Mouse (Mus musculus) cerebellum, adult 2 months (tissue): Measurements from ENCODE around the gene Exoc3l. TPM values are rescaled to one million over a fixed set of nuclear protein-coding genes. Genes with fewer than 3 reads are reported as not detected.

ENCODE experiments used
- DNase-seq, 2 experiments: peaks; one replicate each; pipeline ENCODE4 v3.0.0; 2021
- H3K27ac ChIP-seq: fragments of 200-500 bp; 2 replicates; pipeline ENCODE4 v1.5.1; 2012; ENCODE audit warnings: low read length, control low read depth, inconsistent platforms; ENCODE audit not compliant: insufficient read depth
- H3K27me3 ChIP-seq: fragments of 200-500 bp; 2 replicates; pipeline ENCODE4 v1.6.1; 2012; ENCODE audit warnings: inconsistent platforms, mild to moderate bottlenecking, low read length, moderate library complexity; ENCODE audit not compliant: control insufficient read depth, insufficient read depth
- H3K4me1 ChIP-seq: fragments of 200-500 bp; 2 replicates; pipeline ENCODE4 v1.6.1; 2011; ENCODE audit warnings: low read length; ENCODE audit not compliant: control insufficient read depth, insufficient read depth
- H3K4me3 ChIP-seq: fragments of 200-500 bp; replicated peaks from 2 replicates; pipeline ENCODE3; 2011; ENCODE audit warnings: mild to moderate bottlenecking, low read depth, low read length, control low read depth; ENCODE audit not compliant: insufficient read depth
- CTCF ChIP-seq: fragments of 200-500 bp; IDR thresholded peaks from 2 replicates; pipeline ENCODE4 v1.5.1; 2011; ENCODE audit warnings: low read depth, mild to moderate bottlenecking, control low read depth, low read length, moderate library complexity, borderline replicate concordance; ENCODE audit not compliant: insufficient read depth
- POLR2A ChIP-seq: fragments of 200-500 bp; IDR thresholded peaks from 2 replicates; pipeline ENCODE4 v1.6.1; 2011; ENCODE audit warnings: low read length, control low read depth, borderline replicate concordance; ENCODE audit not compliant: insufficient read depth
- WGBS: fragments of 180-500 bp; shearing (Covaris S2); methylation state at CpG from one replicate; pipeline ENCODE4 v1.1.7; 2018; 5-methylcytosine and 5-hydroxymethylcytosine counted together
- polyA plus RNA-seq: library from polyadenylated mRNA; depleted of rRNA; stranded (reverse); fragments of >200 nt; gene quantifications from 2 replicates; pipeline ENCODE4 v1.2.3, GENCODE M21; 2012; rRNA removed

Exoc3l gene
- 17.0 and 20.0 TPM in 2 replicates for polyA plus RNA-seq

- H3K4me3 ChIP-seq = no peak within 1 kb of the TSS
- H3K27ac ChIP-seq = peak within 1 kb of the TSS; percentile 8
- peaks cover 36% of the 10 kb centered on the region for H3K4me1 ChIP-seq
- no peak for DNase-seq
- no peaks in the 10 kb centered on the region for H3K27me3 ChIP-seq
- TF ChIP-seq CTCF = no peak
- no peak for TF ChIP-seq POLR2A
- WGBS = 47% methylated on average over 11 of the region's 11 CpGs
Observed at GRCm38 (mm10) chr8:105295895-105296573, at the start of gene Exoc3l. Gene Exoc3l, minus strand, starts transcription at chr8:105296101.

GRCm38 (mm10) chr8:105345061-105345975 is 49.4 kb upstream of the Exoc3l start:
- no peaks in the 10 kb centered on the region for H3K4me1 ChIP-seq
- no peak overlapping the region for H3K4me3 ChIP-seq
- no peak for TF ChIP-seq CTCF
- TF ChIP-seq POLR2A = no peak
- no peak for DNase-seq
- no peak overlapping the region for H3K27ac ChIP-seq
- no peaks in the 10 kb centered on the region for H3K27me3 ChIP-seq
- 64% methylated on average over 7 of the region's 7 CpGs for WGBS

- Histone ChIP-seq H3K27ac (no peak overlapping the region), H3K4me3 (no peak overlapping the region), H3K4me1 (no peaks in the 10 kb centered on the region), H3K27me3 (no peaks in the 10 kb centered on the region)
- DNase-seq = no peak
- WGBS = 41% methylated on average over 8 of the region's 8 CpGs
- TF ChIP-seq POLR2A = no peak
- no peak for TF ChIP-seq CTCF
Observed at GRCm38 (mm10) chr8:105343791-105344574, 48.1 kb upstream of the Exoc3l start.

GRCm38 (mm10) chr8:105342768-105343167 is 46.9 kb upstream of the Exoc3l start:
- Histone ChIP-seq H3K4me3 (no peak overlapping the region), H3K27me3 (no peaks in the 10 kb centered on the region), H3K4me1 (no peaks in the 10 kb centered on the region), H3K27ac (no peak overlapping the region)
- TF ChIP-seq CTCF = no peak
- no peak for TF ChIP-seq POLR2A
- DNase-seq = no peak
- WGBS = 85% methylated on average over 4 of the region's 4 CpGs

- Histone ChIP-seq H3K4me1 (no peaks in the 10 kb centered on the region), H3K27me3 (no peaks in the 10 kb centered on the region), H3K4me3 (no peak overlapping the region), H3K27ac (no peak overlapping the region)
- 20% methylated on average over 8 of the region's 8 CpGs for WGBS
- TF ChIP-seq CTCF (no peak), POLR2A (no peak)
- no peak for DNase-seq
Observed at GRCm38 (mm10) chr8:105341399-105341798, 45.5 kb upstream of the Exoc3l start.

DNA sequence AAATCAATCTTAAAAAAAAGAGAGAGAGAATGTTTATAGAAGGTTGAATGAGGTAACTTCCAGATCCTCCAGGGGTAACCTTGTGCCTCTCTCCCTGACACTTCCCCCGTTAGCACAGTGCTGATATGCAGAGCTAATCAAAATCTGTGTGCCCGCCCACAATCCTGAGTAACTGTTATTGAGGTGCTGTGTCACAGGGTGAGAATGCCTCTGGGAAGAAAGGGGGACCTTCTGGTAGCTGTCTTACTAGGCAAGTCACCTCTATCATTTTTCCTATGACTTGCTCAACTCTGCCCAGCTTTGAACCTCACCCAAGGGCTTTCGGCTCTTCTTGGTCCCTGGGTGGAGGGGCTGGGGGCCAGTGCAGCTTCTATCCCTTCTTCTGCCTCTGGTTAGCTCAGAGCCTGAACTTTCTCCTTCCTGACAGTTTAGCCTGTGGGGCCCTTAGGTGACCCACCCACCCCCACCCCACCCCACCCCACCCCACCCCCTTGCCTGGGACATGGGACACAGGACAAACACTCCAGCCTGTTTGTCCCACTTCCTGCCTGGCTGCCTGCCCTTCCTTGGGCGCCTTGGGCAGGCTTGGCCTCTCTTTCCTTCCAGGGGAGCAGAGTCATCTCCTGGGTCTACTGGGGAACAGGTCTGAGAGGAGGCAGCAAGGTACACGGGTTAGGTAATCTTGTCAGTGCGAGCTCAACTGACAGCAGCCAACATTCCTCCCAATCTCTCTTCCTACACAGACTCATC is 44.2 kb upstream of the Exoc3l start:
- Histone ChIP-seq H3K27me3 (no peaks in the 10 kb centered on the region), H3K4me3 (no peak overlapping the region), H3K27ac (no peak overlapping the region), H3K4me1 (no peaks in the 10 kb centered on the region)
- no peak for DNase-seq
- WGBS = 75% methylated on average over 6 of the region's 6 CpGs
- TF ChIP-seq CTCF (no peak), POLR2A (no peak)

DNA sequence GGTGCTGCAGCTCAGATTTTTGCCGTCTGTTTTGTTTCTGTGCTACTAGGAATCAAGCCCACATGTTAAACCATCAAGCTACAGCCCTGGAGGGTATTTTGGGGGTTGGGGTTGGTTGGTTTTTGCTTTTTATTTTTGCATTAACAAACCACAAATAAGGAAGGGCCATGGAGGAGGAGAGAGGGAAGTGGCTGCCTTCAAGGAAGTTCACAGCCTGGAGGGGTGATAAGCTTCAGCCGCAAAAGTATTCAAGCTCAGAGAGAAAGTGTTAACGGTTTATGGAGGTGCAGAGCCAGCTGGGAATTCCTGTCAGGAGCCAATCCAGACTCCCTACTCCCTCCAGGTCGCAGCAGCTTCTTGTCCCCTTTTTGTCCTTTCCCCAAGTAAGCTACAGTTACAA is 43.1 kb upstream of the Exoc3l start:
- no peak overlapping the region for H3K27ac ChIP-seq
- TF ChIP-seq POLR2A = no peak
- WGBS = 76% methylated on average over 4 of the region's 4 CpGs
- no peak for DNase-seq
- no peaks in the 10 kb centered on the region for H3K4me1 ChIP-seq
- H3K27me3 ChIP-seq = no peaks in the 10 kb centered on the region
- no peak overlapping the region for H3K4me3 ChIP-seq
